Mouse (Mus musculus) heart, embryonic 15.5 days (tissue): Measurements from ENCODE around the gene Socs3. TPM values are rescaled to one million over a fixed set of nuclear protein-coding genes. Genes with fewer than 3 reads are reported as not detected.

ENCODE experiments used
- ATAC-seq: fragments of 200-750 bp; cut with Nextera tagmentation; replicated peaks from 2 replicates; pipeline ENCODE4 v1.8.0; 2017; ENCODE audit warnings: low read depth, moderate TSS enrichment; ENCODE audit not compliant: insufficient number of reproducible peaks, insufficient read depth, low FRiP score
- H3K27ac ChIP-seq: fragments of 300-500 bp; sonication (generic); 2 replicates; pipeline ENCODE4 v1.5.1; 2015; ENCODE audit warnings: mild to moderate bottlenecking, inconsistent platforms
- H3K27me3 ChIP-seq: fragments of 300-500 bp; sonication (generic); 2 replicates; pipeline ENCODE4 v1.6.1; 2015; ENCODE audit warnings: inconsistent platforms
- H3K36me3 ChIP-seq: fragments of 300-500 bp; sonication (generic); 2 replicates; pipeline ENCODE4 v1.6.1; 2015; ENCODE audit warnings: mild to moderate bottlenecking, inconsistent platforms
- H3K4me1 ChIP-seq: fragments of 300-500 bp; sonication (generic); replicated peaks from 2 replicates; pipeline ENCODE4 v1.6.1; 2015; ENCODE audit warnings: inconsistent platforms
- H3K4me2 ChIP-seq: fragments of 300-500 bp; sonication (generic); 2 replicates; pipeline ENCODE4 v1.6.1; 2015; ENCODE audit warnings: inconsistent platforms, mild to moderate bottlenecking, moderate library complexity
- H3K4me3 ChIP-seq: fragments of 300-500 bp; sonication (generic); 2 replicates; pipeline ENCODE4 v1.5.1; 2015; ENCODE audit warnings: mild to moderate bottlenecking, inconsistent platforms
- H3K9ac ChIP-seq: fragments of 300-500 bp; sonication (generic); 2 replicates; pipeline ENCODE4 v1.6.1; 2015; ENCODE audit warnings: mild to moderate bottlenecking, inconsistent platforms
- H3K9me3 ChIP-seq: fragments of 300-500 bp; sonication (generic); replicated peaks from 2 replicates; pipeline ENCODE4 v1.6.1; 2016; ENCODE audit warnings: inconsistent platforms
- WGBS: fragments of 180-500 bp; shearing (Covaris S2); methylation state at CpG from one replicate; pipeline ENCODE4 v1.1.7; 2015; ENCODE audit warnings: mixed read lengths; 5-methylcytosine and 5-hydroxymethylcytosine counted together
- polyA plus RNA-seq: library from polyadenylated mRNA; unstranded; fragments of >200 nt; fragmentation: Nextera tagmentation; extraction: Ambion mirVana; gene quantifications from 2 replicates; pipeline ENCODE4 v1.2.1, GENCODE M21; 2015

Gene Socs3
- polyA plus RNA-seq, 1 experiment from 2014 or later: 6.7 TPM

DNA sequence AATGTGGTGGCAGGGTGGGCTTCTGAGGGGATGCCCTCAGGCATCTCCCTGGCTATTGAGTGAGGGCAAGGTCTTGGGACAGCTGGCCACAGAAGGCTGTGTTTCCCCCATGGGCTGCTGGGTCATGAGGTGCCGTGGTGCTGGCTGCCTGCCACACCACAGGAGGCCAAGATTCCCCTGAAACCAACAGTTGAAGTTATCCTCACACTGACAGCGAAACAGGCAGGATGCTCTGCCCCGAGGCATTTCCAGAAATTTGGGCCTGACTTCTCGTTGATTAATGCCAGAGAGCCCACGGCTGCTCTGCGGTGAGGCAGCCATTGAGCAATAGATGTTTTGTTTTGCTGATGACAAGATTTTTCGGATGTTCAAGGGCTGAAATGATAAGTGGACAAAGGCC, 9.5 kb upstream of the Socs3 start:
- Histone ChIP-seq H3K27me3 (0 out of 2 replicates have a peak, but pooled peaks cover 6% of the 10 kb centered on the region), H3K9ac (no peak overlapping the region), H3K4me2 (no peak overlapping the region), H3K36me3 (no peaks in the 10 kb centered on the region), H3K4me1 (peaks cover 23% of the 10 kb centered on the region), H3K27ac (no peak overlapping the region), H3K9me3 (no peaks in the 10 kb centered on the region), H3K4me3 (no peak overlapping the region)
- 43% methylated on average over 7 of the region's 7 CpGs for WGBS
- ATAC-seq: no peak

DNA sequence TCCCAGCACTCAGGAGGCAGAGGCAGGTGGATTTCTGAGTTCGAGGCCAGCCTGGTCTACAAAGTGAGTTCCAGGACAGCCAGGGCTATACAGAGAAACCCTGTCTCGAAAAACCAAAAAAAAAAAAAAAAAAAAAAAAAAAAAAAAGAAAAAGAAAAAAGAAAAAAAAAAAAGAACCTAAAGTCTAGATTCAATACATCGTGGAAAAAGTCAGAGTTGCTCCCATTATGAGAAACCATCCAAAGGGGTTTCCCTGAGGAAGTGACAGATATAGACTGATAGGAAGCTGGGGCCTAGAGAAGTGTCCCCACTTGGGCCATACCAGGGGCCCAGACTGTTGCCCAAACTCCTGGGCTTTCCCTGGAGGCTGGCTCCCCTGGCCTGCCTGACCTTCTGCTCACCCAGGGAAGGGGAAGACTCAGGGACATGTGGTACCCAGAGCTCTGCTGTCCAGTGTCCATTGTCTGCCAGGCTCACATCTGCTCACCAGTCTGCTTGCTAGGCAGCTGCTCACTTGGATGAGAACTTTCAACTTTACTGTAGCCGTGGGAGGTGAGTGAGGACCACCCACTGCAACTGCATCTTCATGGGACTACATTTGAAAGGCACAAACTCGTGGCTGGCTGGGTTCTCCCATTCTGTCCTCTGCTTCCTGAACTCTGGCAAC, 8.0 kb upstream of the Socs3 start:
- no peak for ATAC-seq
- H3K9me3 ChIP-seq: no peaks in the 10 kb centered on the region
- no peaks in the 10 kb centered on the region for H3K36me3 ChIP-seq
- H3K27me3 ChIP-seq: 0 out of 2 replicates have a peak, but pooled peaks cover 6% of the 10 kb centered on the region
- no peak overlapping the region for H3K27ac ChIP-seq
- H3K4me3 ChIP-seq: no peak overlapping the region
- WGBS: 68% methylated on average over 4 of the region's 5 CpGs
- H3K9ac ChIP-seq: no peak overlapping the region
- no peak overlapping the region for H3K4me2 ChIP-seq
- peaks cover 36% of the 10 kb centered on the region for H3K4me1 ChIP-seq

- no peak overlapping the region for H3K9ac ChIP-seq
- H3K4me3 ChIP-seq: no peak overlapping the region
- peak overlapping the region; percentile 12; the same call in 1 of the 2 replicates for H3K4me2 ChIP-seq
- no peak; the same call in 1 of the 2 replicates for ATAC-seq
- no peaks in the 10 kb centered on the region for H3K36me3 ChIP-seq
- H3K9me3 ChIP-seq: no peaks in the 10 kb centered on the region
- peaks cover 36% of the 10 kb centered on the region for H3K4me1 ChIP-seq
- no peak overlapping the region for H3K27ac ChIP-seq
- H3K27me3 ChIP-seq: 0 out of 2 replicates have a peak, but pooled peaks cover 6% of the 10 kb centered on the region
- 21% methylated on average over 8 of the region's 8 CpGs for WGBS
Measured at GRCm38 (mm10) chr11:117976081-117976582, 6.3 kb upstream of the Socs3 start.

GRCm38 (mm10) chr11:117975211-117975967, 5.5 kb upstream of the Socs3 start:
- ATAC-seq: peak; percentile 32; the same call in 1 of the 2 replicates
- Histone ChIP-seq H3K4me1 (peaks cover 36% of the 10 kb centered on the region), H3K27ac (peak overlapping the region; percentile 16), H3K9ac (no peak overlapping the region), H3K9me3 (no peaks in the 10 kb centered on the region), H3K4me3 (no peak overlapping the region), H3K4me2 (no peak overlapping the region), H3K36me3 (no peaks in the 10 kb centered on the region), H3K27me3 (peaks cover 11% of the 10 kb centered on the region; the same call in 1 of the 2 replicates)
- WGBS: 23% methylated on average over 18 of the region's 18 CpGs

DNA sequence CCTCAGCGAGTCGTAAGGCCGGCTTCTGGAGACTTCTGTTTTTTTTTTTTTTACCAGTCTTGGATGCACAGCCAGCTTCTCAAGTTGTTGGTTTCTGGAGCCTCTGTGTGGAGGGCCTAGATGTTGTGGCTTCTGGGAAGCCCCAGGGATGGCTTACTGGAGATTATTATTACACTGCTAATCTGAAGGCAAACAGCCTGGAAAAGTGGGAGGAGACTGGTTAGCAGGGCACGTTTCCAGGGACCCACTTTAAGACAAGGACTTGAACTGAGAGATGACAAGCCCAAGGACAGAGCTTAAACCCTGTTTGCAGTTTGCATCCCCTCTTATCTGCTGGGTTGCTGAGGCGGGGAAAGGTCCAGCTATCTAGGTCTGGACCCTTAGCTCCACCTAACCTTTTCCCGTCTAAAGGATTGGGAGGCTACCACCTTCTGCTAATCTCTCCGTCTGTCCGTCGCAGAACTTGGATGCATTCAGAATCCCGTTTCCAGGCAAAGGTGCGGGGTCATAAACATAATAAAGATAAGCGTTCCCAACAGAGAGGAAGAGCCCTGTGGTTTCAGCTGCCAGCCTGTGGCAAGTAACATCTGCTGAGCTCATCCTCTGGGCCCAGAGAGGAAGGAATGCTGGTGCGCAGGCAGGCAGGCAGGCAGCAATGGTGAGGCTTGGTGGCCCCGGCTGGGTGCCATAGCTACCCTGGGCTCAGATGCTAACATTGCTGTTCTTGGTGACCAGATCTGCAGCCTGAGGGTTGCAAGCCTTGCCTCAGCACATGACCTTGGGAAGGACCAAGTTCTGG, 4.7 kb upstream of the Socs3 start:
- WGBS: 21% methylated on average over 14 of the region's 14 CpGs
- H3K4me3 ChIP-seq: no peak overlapping the region
- H3K36me3 ChIP-seq: no peaks in the 10 kb centered on the region
- no peak overlapping the region for H3K4me2 ChIP-seq
- H3K27me3 ChIP-seq: peaks cover 11% of the 10 kb centered on the region; the same call in 1 of the 2 replicates
- no peak for ATAC-seq
- no peak overlapping the region for H3K9ac ChIP-seq
- H3K9me3 ChIP-seq: no peaks in the 10 kb centered on the region
- H3K27ac ChIP-seq: peak overlapping the region; percentile 50
- H3K4me1 ChIP-seq: peaks cover 41% of the 10 kb centered on the region

DNA sequence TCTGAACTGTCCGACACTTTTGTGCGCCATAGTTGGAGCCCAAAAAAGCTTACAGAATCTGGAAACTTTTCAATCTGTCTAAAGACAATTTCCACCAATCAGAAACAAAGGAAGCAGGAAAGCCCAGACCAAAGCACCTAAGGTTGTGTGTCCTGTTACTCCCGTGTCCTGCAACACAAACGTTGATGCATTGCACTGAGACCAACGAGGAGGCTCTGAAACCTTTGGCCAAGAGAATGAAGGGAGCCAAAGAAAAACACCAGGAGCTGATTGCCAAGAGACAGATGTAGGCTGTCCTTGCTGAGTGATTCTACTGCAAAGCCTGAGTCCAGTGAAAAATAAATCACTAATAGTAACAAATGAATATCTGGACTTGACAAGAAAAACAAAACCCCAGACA, 3.7 kb upstream of the Socs3 start:
- Histone ChIP-seq H3K9ac (no peak overlapping the region), H3K4me2 (no peak overlapping the region), H3K4me3 (no peak overlapping the region), H3K27me3 (peaks cover 11% of the 10 kb centered on the region; the same call in 1 of the 2 replicates), H3K36me3 (no peaks in the 10 kb centered on the region), H3K27ac (no peak overlapping the region), H3K9me3 (no peaks in the 10 kb centered on the region), H3K4me1 (peaks cover 46% of the 10 kb centered on the region)
- 46% methylated on average over 5 of the region's 5 CpGs for WGBS
- ATAC-seq: no peak

DNA sequence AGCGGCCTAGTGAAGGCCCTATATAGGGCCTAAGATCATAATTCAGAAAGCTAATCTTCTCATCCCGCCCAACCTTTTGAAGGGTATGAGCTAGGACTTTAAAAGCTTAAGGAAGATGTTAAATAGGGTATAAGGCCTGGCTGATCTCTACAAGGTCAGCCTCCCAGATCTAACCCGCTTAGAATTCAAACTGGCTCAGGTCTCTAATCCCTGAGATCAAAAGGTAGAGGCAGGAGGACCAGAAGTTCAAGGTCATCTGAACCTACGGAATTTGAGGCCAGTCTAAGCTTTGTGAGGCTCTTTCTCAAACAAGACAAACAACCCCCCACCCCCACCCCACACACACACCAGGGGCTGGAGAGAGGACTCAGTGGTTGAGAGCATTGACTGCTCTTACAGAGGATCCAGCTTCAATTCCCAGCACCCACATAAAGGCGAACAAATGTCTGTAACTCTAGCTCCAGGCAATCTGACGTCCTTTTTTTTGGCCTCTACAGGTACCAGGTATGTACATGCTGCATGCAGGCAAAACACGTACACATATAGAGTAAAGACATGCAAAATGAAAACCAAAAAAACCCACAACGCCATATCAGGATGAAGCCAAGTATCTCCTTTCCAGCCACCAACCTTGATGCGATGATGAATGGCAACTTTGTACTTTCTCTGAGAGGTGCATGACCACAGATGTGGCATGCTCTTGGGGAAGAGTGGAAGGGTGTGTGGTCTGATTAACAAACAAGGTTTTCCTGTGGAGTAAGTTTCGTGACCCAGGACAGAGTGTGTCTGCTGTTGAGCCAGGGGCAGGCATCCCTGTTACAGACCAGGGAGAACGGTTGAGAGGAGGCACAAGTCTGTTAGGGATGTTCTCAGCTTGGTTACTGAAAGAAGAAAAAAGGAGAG, 3.1 kb upstream of the Socs3 start:
- WGBS: 79% methylated on average over 11 of the region's 11 CpGs
- Histone ChIP-seq H3K9ac (no peak overlapping the region), H3K4me1 (peaks cover 52% of the 10 kb centered on the region), H3K27me3 (peaks cover 13% of the 10 kb centered on the region), H3K36me3 (no peaks in the 10 kb centered on the region), H3K4me3 (no peak overlapping the region), H3K27ac (no peak overlapping the region), H3K9me3 (no peaks in the 10 kb centered on the region), H3K4me2 (no peak overlapping the region)
- ATAC-seq: no peak

GRCm38 (mm10) chr11:117971646-117972242, 1.9 kb upstream of the Socs3 start:
- whole genome bisulfite sequencing: 59% methylated on average over 2 of the region's 2 CpGs
- H3K4me1 ChIP-seq: peaks cover 64% of the 10 kb centered on the region
- no peak for ATAC-seq

GRCm38 (mm10) chr11:117971100-117971499, 1.3 kb upstream of the Socs3 start:
- WGBS: 81% methylated on average over 5 of the region's 6 CpGs
- no peak overlapping the region for H3K9ac ChIP-seq
- H3K36me3 ChIP-seq: no peaks in the 10 kb centered on the region
- peaks cover 65% of the 10 kb centered on the region for H3K4me1 ChIP-seq
- H3K27ac ChIP-seq: no peak overlapping the region
- H3K4me3 ChIP-seq: no peak overlapping the region
- H3K9me3 ChIP-seq: no peaks in the 10 kb centered on the region
- H3K4me2 ChIP-seq: no peak overlapping the region
- ATAC-seq: no peak
- peaks cover 25% of the 10 kb centered on the region for H3K27me3 ChIP-seq

More at GRCm38 (mm10) chr11:117971646-117972242, 1.9 kb upstream of the Socs3 start:
- H3K4me3 ChIP-seq: no peak overlapping the region
- H3K9ac ChIP-seq: no peak overlapping the region
- H3K27me3 ChIP-seq: peaks cover 24% of the 10 kb centered on the region
- H3K27ac ChIP-seq: no peak overlapping the region
- H3K4me2 ChIP-seq: no peak overlapping the region
- H3K9me3 ChIP-seq: no peaks in the 10 kb centered on the region
- H3K36me3 ChIP-seq: no peaks in the 10 kb centered on the region
